Mouse (Mus musculus): ENCODE data around the gene Hnrnph3. TPM values are rescaled to one million over a fixed set of nuclear protein-coding genes. Genes with fewer than 3 reads are reported as not detected.

The Hnrnph3 gene
- polyA plus RNA-seq, 1 experiment from 2014 or later, result 193 TPM

GRCm38 (mm10) chr10:63010268-63010667, 13.7 kb downstream of the Hnrnph3 start:
- 94% methylated on average over 4 of the region's 4 CpGs for WGBS
- peaks cover 87% of the 10 kb centered on the region for H3K36me3 ChIP-seq

DNA sequence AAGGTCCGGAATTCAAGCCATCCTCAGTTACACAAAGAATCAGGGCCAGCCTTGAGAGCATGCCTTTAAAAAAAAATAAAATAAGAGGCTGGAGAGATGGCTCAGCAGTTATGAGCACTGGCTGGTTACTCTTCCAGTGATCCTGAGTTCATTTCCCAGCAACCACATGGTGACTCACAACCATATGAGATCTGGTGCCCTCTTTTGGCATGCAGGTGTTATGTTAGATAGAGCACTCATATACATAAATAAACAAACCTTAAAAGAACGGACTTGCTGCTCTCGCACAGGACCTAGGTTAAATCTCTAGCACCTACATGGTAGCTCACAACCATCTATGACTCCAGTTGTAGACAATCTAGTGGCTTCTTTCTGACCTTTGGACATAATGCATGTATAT, 15.8 kb downstream of the Hnrnph3 start:
- Histone ChIP-seq H3K27me3 (no peaks in the 10 kb centered on the region), H3K27ac (peak overlapping the region; percentile 2; the same call in 1 of the 2 replicates), H3K9me3 (no peaks in the 10 kb centered on the region), H3K9ac (no peak overlapping the region), H3K4me1 (replicated peaks) (no peaks in the 10 kb centered on the region), H3K4me3 (no peak overlapping the region), H3K4me2 (no peak overlapping the region), H3K36me3 (peaks cover 91% of the 10 kb centered on the region)
- no peak for ATAC-seq (ENCODE audit: low FRiP score)
- WGBS, result 78% methylated on average over 3 of the region's 3 CpGs

More at GRCm38 (mm10) chr10:63010268-63010667, 13.7 kb downstream of the Hnrnph3 start:
- no peaks in the 10 kb centered on the region for H3K9me3 ChIP-seq
- no peak overlapping the region for H3K27ac ChIP-seq
- no peak for ATAC-seq (ENCODE audit: low FRiP score)
- no peaks in the 10 kb centered on the region for H3K27me3 ChIP-seq
- no peak overlapping the region for H3K4me2 ChIP-seq
- no peak overlapping the region for H3K9ac ChIP-seq
- H3K4me1 ChIP-seq (replicated peaks), result no peaks in the 10 kb centered on the region
- no peak overlapping the region for H3K4me3 ChIP-seq

- 92% methylated on average over 9 of the region's 9 CpGs for WGBS
- ATAC-seq (ENCODE audit: low FRiP score), result no peak
- no peak overlapping the region for H3K27ac ChIP-seq
These were observed 19.5 kb downstream of the Hnrnph3 start for GRCm38 (mm10) chr10:63004556-63004955.

DNA sequence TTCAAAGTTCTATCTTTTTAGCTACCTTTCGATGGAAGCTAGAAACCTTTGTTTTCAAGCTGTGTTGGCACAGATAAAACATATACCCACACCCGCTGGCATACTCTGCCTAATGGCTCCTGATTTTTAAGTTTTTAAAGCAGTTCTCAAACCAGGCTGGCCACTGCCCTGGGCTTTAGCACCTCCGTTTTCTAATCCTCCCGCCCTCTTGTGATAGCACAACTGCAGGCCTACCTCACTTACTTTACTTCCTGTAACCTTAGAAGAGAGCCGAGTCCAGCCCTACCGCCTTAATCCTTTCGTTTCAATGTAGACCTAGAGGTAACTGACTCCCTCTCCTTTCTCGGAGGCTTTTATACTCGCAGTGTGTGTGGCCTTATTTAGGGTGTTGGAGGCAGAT, 20.8 kb downstream of the Hnrnph3 start:
- WGBS, result 86% methylated on average over 9 of the region's 9 CpGs
- peaks cover 94% of the 10 kb centered on the region for H3K36me3 ChIP-seq

More at GRCm38 (mm10) chr10:63004556-63004955, 19.5 kb downstream of the Hnrnph3 start:
- no peaks in the 10 kb centered on the region for H3K27me3 ChIP-seq
- no peak overlapping the region for H3K4me3 ChIP-seq
- H3K9me3 ChIP-seq, result no peaks in the 10 kb centered on the region
- no peak overlapping the region for H3K4me2 ChIP-seq
- no peaks in the 10 kb centered on the region for H3K4me1 ChIP-seq (replicated peaks)
- H3K9ac ChIP-seq, result no peak overlapping the region
- peaks cover 91% of the 10 kb centered on the region for H3K36me3 ChIP-seq

DNA sequence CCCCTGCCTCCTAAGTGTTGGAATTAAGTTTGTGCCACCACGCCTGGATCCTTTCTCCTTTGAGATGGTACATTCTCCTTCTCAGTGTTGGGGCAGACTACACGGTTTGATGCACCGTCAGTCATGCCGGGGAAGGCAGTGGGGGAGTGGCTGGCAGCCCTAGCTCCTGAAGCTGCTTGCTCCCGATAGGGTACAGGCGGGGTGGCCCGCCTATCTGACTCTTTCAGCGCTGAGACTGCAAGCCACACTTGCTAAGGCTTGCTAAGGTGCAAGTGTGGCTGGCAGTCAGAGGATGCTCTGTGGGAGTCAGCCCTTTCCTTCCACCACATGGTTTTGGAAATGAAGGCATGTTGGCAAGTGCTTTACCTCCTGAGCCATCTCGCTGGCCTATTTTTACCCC, 23.4 kb downstream of the Hnrnph3 start:
- Histone ChIP-seq H3K9ac (no peak overlapping the region), H3K9me3 (no peaks in the 10 kb centered on the region), H3K27ac (no peak overlapping the region), H3K36me3 (peaks cover 93% of the 10 kb centered on the region), H3K4me1 (replicated peaks) (no peaks in the 10 kb centered on the region), H3K4me2 (no peak overlapping the region), H3K27me3 (no peaks in the 10 kb centered on the region), H3K4me3 (no peak overlapping the region)
- no peak for ATAC-seq (ENCODE audit: low FRiP score)
- WGBS, result 72% methylated on average over 9 of the region's 9 CpGs

More for the DNA sequence above, 20.8 kb downstream of the Hnrnph3 start:
- ATAC-seq (ENCODE audit: low FRiP score), result no peak
- H3K4me2 ChIP-seq, result no peak overlapping the region
- no peaks in the 10 kb centered on the region for H3K9me3 ChIP-seq
- H3K9ac ChIP-seq, result no peak overlapping the region
- no peak overlapping the region for H3K4me3 ChIP-seq
- no peak overlapping the region for H3K27ac ChIP-seq
- no peaks in the 10 kb centered on the region for H3K4me1 ChIP-seq (replicated peaks)
- H3K27me3 ChIP-seq, result no peaks in the 10 kb centered on the region

GRCm38 (mm10) chr10:62993991-62994390, 30.0 kb downstream of the Hnrnph3 start:
- Histone ChIP-seq H3K9ac (no peak overlapping the region), H3K4me3 (no peak overlapping the region), H3K4me1 (replicated peaks) (no peaks in the 10 kb centered on the region), H3K27ac (no peak overlapping the region), H3K4me2 (no peak overlapping the region), H3K27me3 (no peaks in the 10 kb centered on the region), H3K36me3 (peaks cover 95% of the 10 kb centered on the region), H3K9me3 (no peaks in the 10 kb centered on the region)
- ATAC-seq (ENCODE audit: low FRiP score), result no peak
- WGBS, result 97% methylated on average over 7 of the region's 9 CpGs

- no peak for ATAC-seq (ENCODE audit: low FRiP score)
- H3K9ac ChIP-seq, result no peak overlapping the region
- no peaks in the 10 kb centered on the region for H3K27me3 ChIP-seq
- H3K36me3 ChIP-seq, result peaks cover 93% of the 10 kb centered on the region
- no peak overlapping the region for H3K4me2 ChIP-seq
- no peak overlapping the region for H3K27ac ChIP-seq
- no peaks in the 10 kb centered on the region for H3K4me1 ChIP-seq (replicated peaks)
- no peaks in the 10 kb centered on the region for H3K9me3 ChIP-seq
- WGBS, result 92% methylated on average over 15 of the region's 15 CpGs
- no peak overlapping the region for H3K4me3 ChIP-seq
These were observed 33.4 kb downstream of the Hnrnph3 start for GRCm38 (mm10) chr10:62990636-62991035.

DNA sequence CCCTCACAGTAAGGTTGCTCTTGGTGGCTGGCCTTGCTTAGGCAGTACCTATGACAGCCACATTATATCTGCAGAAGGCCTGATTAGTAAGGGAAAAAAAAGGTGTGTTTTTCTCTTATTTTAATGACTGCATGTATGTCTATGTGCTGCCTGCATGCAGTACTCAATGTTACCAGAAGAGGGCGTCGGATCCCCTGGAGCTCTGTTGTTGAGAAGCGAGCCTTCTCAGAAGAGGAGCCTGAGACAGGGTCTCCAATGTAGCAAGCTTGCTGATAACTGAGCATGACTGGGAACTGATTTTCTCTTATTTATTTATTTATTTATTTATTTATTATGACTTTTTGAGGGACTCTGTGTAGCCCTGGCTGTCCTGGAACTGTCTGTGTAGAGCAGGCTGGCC, 36.7 kb downstream of the Hnrnph3 start:
- no peak for ATAC-seq (ENCODE audit: low FRiP score)
- no peak overlapping the region for H3K9ac ChIP-seq
- peaks cover 93% of the 10 kb centered on the region for H3K36me3 ChIP-seq

DNA sequence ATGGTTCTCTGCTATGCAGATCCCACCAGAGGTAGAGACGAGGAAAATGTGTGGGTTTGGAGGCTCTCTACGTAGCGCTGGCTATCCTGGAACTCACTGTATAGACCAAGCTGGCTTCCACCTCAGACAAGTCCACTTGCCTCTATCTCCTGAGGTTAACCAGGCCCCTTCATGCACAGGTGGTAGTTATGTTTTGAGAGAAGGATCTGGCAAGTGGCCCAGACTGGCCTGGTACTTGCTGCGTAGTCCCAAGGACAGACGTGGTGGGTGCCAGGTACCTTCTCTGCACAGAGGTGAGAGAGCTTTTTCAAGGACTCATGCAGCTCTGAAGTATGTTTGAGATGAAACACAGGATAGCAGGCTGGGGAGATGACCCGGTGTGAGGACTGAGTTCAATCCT, 39.5 kb downstream of the Hnrnph3 start:
- no peak overlapping the region for H3K4me2 ChIP-seq
- H3K27me3 ChIP-seq, result no peaks in the 10 kb centered on the region
- peaks cover 66% of the 10 kb centered on the region for H3K36me3 ChIP-seq
- H3K4me1 ChIP-seq (replicated peaks), result peaks cover 21% of the 10 kb centered on the region
- no peaks in the 10 kb centered on the region for H3K9me3 ChIP-seq
- H3K4me3 ChIP-seq, result no peak overlapping the region
- 97% methylated on average over 6 of the region's 6 CpGs for WGBS
- ATAC-seq (ENCODE audit: low FRiP score), result no peak
- no peak overlapping the region for H3K9ac ChIP-seq
- H3K27ac ChIP-seq, result no peak overlapping the region

More for the DNA sequence above, 36.7 kb downstream of the Hnrnph3 start:
- WGBS, result 24% methylated on average over 3 of the region's 3 CpGs
- H3K4me2 ChIP-seq, result no peak overlapping the region
- H3K27me3 ChIP-seq, result no peaks in the 10 kb centered on the region
- H3K4me1 ChIP-seq (replicated peaks), result peaks cover under 1% of the 10 kb centered on the region; the same call in 1 of the 2 replicates
- no peak overlapping the region for H3K4me3 ChIP-seq
- H3K27ac ChIP-seq, result no peak overlapping the region
- no peaks in the 10 kb centered on the region for H3K9me3 ChIP-seq

- no peak overlapping the region for H3K9ac ChIP-seq
- WGBS, result 93% methylated on average over 11 of the region's 11 CpGs
- H3K4me2 ChIP-seq, result no peak overlapping the region
- H3K27me3 ChIP-seq, result no peaks in the 10 kb centered on the region
- no peak overlapping the region for H3K27ac ChIP-seq
- no peak for ATAC-seq (ENCODE audit: low FRiP score)
- peaks cover 62% of the 10 kb centered on the region for H3K36me3 ChIP-seq
- H3K4me3 ChIP-seq, result no peak overlapping the region
- peaks cover 24% of the 10 kb centered on the region for H3K4me1 ChIP-seq (replicated peaks)
- H3K9me3 ChIP-seq, result no peaks in the 10 kb centered on the region
These were observed 39.9 kb downstream of the Hnrnph3 start for GRCm38 (mm10) chr10:62984072-62984471.

DNA sequence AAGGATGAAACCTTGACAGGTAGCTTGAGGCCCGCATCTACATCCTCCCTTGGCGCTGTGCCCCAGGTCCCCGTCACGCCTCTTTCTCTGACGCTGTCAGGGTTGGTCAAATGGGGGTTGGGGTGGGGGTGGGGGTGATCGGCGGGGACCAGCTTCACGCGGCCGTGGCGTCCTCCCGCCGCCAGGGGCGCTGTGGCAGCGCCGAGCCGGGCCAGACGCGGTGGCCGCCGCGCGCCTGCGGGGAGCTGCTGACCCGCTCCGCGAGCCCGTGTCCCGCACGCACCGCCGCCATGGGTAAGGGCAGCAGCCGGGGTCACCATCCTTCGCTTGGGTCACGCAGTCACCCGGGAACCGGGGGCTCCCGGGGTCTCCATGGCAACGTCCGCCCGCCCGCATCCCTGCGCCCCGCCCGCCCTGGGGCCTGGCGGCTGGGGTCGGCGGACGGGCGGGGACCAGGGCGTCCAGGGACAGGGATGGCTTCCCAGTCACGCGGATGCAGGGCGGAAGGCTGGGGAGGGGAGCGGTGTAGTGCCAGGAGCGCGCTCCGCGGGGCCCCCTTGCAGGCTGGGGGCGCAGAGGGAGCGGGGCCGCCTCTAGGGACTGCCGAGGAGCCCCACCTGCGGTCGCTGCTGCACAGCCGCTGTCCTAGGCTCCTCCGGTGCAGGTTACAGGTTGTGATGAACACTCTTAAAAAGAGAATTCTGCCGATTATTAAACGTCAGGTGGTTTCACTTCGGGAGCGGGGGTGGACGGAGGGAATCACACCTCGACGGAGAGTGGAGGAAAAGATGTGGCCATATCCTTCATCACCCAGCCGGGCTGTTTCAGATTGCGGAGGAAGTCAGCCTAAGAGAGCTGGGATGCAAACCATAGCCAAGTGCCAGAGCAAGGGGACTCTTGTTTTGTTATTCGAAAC, 43.7 kb downstream of the Hnrnph3 start, which contains the start of gene Rufy2:
Gene Rufy2 (plus strand): TSS at position 185 of the 916 bp plus-strand sequence.
- Histone ChIP-seq H3K4me3 (peak within 1 kb of the TSS; percentile 90), H3K9me3 (no peaks in the 10 kb centered on the region)
- under 1% methylated on average over 74 of the region's 77 CpGs for WGBS

DNA sequence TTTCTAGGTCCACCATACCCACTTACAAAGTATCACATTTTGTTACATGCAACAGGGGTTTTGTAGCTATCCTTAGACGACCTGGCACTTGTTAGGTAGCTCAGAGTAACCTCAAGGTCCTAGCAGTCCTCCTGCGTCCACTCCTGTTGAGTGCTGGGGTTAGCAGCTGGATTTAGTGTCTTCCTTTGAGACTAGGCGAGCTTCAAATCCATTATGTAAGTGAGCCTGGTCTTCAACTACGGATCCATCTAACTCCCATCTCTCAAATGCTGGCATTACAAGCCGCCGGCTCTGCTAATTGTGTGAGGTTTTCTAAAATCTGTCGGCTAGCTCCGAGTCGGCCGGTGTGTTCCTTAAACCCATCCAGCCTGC, 44.4 kb downstream of the Hnrnph3 start:
- H3K27me3 ChIP-seq, result no peaks in the 10 kb centered on the region
- peak overlapping the region; percentile 56 for H3K4me2 ChIP-seq
- peak overlapping the region; percentile 96 for H3K9ac ChIP-seq
- peak overlapping the region; percentile 90 for H3K4me3 ChIP-seq
- ATAC-seq (ENCODE audit: low FRiP score), result peak; percentile 18; the same call in 1 of the 2 replicates
- peaks cover 24% of the 10 kb centered on the region for H3K4me1 ChIP-seq (replicated peaks)
- H3K9me3 ChIP-seq, result no peaks in the 10 kb centered on the region
- WGBS, result 9% methylated on average over 10 of the region's 10 CpGs
- peak overlapping the region; percentile 92 for H3K27ac ChIP-seq
- H3K36me3 ChIP-seq, result peaks cover 24% of the 10 kb centered on the region

More for the DNA sequence above, 43.7 kb downstream of the Hnrnph3 start, which contains the start of gene Rufy2:
- no peaks in the 10 kb centered on the region for H3K27me3 ChIP-seq
- H3K27ac ChIP-seq, result peak within 1 kb of the TSS; percentile 92
- H3K36me3 ChIP-seq, result peaks cover 30% of the 10 kb centered on the region
- peak within 1 kb of the TSS; percentile 56 for H3K4me2 ChIP-seq
- H3K9ac ChIP-seq, result peak within 1 kb of the TSS; percentile 96
- H3K4me1 ChIP-seq (replicated peaks), result peaks cover 24% of the 10 kb centered on the region
- ATAC-seq (ENCODE audit: low FRiP score), result peak; percentile 94
